Mouse (Mus musculus) layer of hippocampus, postnatal 14 days (tissue): ENCODE measurements around the gene Pomt1. TPM values are rescaled to one million over a fixed set of nuclear protein-coding genes. Genes with fewer than 3 reads are reported as not detected.
A peak's percentile ranks its signal among the peaks of the same experiment; 100 is the strongest.
"Not testable (repeated sequence)": the region's sequence is repeated elsewhere in the genome, so short reads cannot be mapped to it uniquely, and the experiment has no call there.

Source experiments
- DNase-seq, 2 experiments: peaks; one replicate each; pipeline ENCODE4 v3.0.0; 2021 to 2022; ENCODE audit warnings: low spot score in 2 of 2, mixed read lengths in 1 of 2
- total RNA-seq, 2 experiments: library from RNA; stranded (reverse); gene quantifications; 2 replicates each; pipeline ENCODE4 v1.2.3; 2021

Gene Pomt1
- total RNA-seq, 2 experiments from 2014 or later, result 22.4 to 23.6 TPM

GRCm38 (mm10) chr2:32275823-32276222 is 39.4 kb downstream of the Pomt1 start:
- no peak for DNase-seq

DNA sequence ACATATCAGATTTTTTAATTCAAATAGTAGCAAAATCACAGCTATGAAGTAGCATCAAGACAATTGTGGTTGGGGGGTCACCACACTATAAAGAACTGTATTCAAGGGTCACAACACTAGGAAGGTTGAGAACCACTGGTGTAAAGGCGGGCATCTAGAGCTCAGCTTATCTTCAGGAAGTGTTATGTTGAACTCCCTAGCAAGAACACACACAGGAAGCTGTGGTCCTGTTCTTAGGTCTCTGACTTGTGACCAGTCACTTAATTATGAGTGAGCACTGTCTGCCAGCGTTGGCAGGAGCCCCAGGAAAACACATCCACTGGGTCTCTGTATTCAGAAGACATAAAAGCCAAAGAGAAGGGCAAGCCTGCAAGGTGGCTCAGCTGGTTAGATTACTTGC is 45.9 kb downstream of the Pomt1 start:
- DNase-seq, result no peak

GRCm38 (mm10) chr2:32282727-32283126 is 46.3 kb downstream of the Pomt1 start:
- peak in 1 of 2 experiments; percentile 55 for DNase-seq

GRCm38 (mm10) chr2:32283986-32284385 is 47.6 kb downstream of the Pomt1 start:
- no peak for DNase-seq

- DNase-seq, result no peak
These were observed 51.0 kb downstream of the Pomt1 start, which contains the start of gene Golga2 for GRCm38 (mm10) chr2:32287334-32287840. Gene Golga2 (plus strand): TSS chr2:32287384.

- peak; percentile 96 to 98 for DNase-seq
These were observed 51.6 kb downstream of the Pomt1 start, which contains the start of gene Swi5 for GRCm38 (mm10) chr2:32287923-32288367. Gene Swi5 (minus strand): TSS chr2:32288075.

- DNase-seq, result no peak
These were observed 52.1 kb downstream of the Pomt1 start for GRCm38 (mm10) chr2:32288371-32288931.

GRCm38 (mm10) chr2:32289578-32289977 is 53.2 kb downstream of the Pomt1 start:
- no peak for DNase-seq

DNA sequence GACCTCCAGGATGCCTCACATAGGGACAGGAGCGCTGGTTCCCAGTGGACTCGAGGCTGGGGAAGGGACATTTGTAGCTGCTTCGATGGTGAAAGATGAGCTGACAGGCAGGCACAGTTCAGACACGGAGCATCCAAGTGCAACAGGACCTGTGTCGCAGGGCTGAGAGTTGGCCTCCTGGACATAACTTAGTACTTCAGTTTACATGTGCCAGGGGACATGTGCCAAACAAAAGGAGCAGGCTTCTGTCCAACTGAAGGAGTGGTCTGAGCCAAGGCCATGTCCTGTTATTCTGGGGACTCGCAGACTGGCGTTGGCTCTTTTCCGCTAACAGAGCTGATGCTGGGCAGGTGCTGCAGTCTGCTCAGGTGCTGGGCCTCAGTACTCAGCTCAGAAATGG is 58.0 kb downstream of the Pomt1 start:
- DNase-seq, result no peak

DNA sequence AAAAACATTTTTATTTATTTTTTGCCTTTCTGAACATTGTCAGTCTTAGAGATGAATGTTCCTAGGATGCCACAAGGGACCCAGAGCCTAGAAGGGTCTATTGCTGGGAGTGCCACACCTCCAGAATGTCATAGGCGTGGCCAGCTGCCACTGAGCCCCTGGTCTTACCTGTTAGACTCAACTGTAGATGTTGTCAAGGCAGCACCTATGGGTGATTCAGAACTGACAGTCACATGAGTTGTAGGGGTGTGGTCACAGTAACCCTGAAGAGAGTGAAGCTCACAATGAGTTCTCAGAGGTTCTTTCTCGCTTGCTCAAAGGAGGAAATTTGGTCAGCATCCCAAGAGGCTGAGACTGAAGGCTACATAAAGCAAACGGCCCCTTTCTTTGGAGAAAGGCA is 58.9 kb downstream of the Pomt1 start:
- DNase-seq, result no peak

GRCm38 (mm10) chr2:32295842-32296241 is 59.5 kb downstream of the Pomt1 start:
- not testable (repeated sequence) for DNase-seq

DNA sequence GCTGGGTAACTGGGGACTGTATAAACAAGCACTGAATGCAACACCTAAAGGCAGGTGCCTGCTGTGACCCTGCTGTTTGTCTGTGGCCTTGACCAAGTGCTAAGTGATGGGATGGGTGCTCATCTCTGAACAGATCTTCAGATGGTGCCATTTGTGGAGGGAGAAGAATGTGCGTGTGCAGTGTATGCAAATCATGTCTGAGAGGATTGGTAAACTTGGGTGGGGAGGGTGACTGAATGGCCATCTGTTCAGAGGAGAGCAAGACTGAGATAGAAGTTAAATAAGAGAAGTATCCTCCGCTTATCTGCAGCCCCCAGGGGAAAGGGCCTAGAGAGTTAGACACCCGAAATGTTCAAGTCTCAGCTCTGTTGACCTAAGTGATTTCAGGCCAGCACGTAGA is 63.1 kb downstream of the Pomt1 start:
- DNase-seq, result peak in 1 of 2 experiments; percentile 5

- no peak for DNase-seq
These were observed 66.6 kb downstream of the Pomt1 start for GRCm38 (mm10) chr2:32302952-32303351.

DNA sequence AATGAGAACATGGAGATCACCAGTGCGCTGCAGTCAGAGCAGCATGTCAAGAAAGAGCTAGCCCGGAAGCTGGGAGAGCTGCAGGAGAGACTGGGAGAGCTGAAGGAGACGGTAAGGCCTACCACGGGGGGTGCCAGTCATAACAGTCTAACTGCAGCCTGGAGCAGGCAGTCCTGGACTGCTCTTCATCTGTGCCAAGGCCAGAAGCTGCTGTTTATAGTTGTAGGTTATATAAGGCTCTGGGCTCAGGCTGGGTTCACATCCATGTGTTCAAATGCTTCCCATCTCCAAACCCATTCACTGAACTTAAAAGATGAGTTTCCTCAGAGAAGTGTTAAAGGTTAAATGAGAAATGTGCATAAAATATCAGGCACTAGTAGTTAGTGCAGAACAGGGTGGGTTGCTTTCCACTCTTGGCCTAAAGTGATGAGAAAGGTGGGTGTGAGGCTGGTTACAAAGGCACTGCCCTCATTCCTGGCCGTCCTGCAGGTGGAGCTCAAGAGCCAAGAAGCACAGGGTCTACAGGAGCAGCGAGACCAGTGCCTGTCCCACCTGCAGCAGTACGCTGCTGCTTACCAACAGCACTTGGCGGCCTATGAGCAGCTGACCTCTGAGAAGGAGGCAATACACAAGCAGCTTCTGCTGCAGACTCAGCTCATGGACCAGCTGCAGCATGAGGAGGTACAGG is 67.9 kb downstream of the Pomt1 start:
- peak; percentile 26 to 53 for DNase-seq

Other genes starting within 250 kb of the Pomt1 start
- 1 to 10 TPM; 2.4 to 2.7 TPM for gene Fam78a, start 151.7 kb upstream of the Pomt1 start, total RNA-seq
- 10 to 100 TPM; 20.2 to 21.5 TPM for gene Plpp7, start 141.1 kb upstream of the Pomt1 start, total RNA-seq
- 100 to 1,000 TPM; 253 to 268 TPM for gene Prrc2b, start 85.5 kb upstream of the Pomt1 start, total RNA-seq
- 10 to 100 TPM; 55.5 to 59.2 TPM for gene Uck1, start 23.6 kb downstream of the Pomt1 start, total RNA-seq
- 10 to 100 TPM; 73.8 to 86.1 TPM for gene Golga2, start 50.8 kb downstream of the Pomt1 start, total RNA-seq
- 100 to 1,000 TPM; 210 to 223 TPM for gene Swi5, start 51.5 kb downstream of the Pomt1 start, total RNA-seq
- gene Ciz1, start 115.7 kb downstream of the Pomt1 start, total RNA-seq, result 10 to 100 TPM; 67.3 to 69.5 TPM
- 1,000 to 10,000 TPM; 1,139 to 1,143 TPM for gene Dnm1, start 116.7 kb downstream of the Pomt1 start, total RNA-seq
- 100 to 1,000 TPM; 181 to 189 TPM for gene 1110008P14Rik, start 145.3 kb downstream of the Pomt1 start, total RNA-seq
- gene Lcn2, start 151.7 kb downstream of the Pomt1 start, total RNA-seq, result 1 to 10 TPM; 2.0 to 2.9 TPM
- gene Ptges2, start 159.3 kb downstream of the Pomt1 start, total RNA-seq, result 10 to 100 TPM; 36.6 to 40.3 TPM
- gene Naif1, start 213.9 kb downstream of the Pomt1 start, total RNA-seq, result 1 to 10 TPM; 3.7 to 4.1 TPM
- 10 to 100 TPM; 45.5 to 50.3 TPM for gene Slc25a25, start 214.9 kb downstream of the Pomt1 start, total RNA-seq